Mouse (Mus musculus) right cerebral cortex, adult 2 months (tissue): Measurements from ENCODE around the gene Ddx1.

Source experiments
- DNase-seq, 2 experiments: peaks; one replicate each; pipeline ENCODE4 v3.0.0; 2021 to 2022; ENCODE audit warnings: low spot score in 2 of 2

Ddx1 gene

DNA sequence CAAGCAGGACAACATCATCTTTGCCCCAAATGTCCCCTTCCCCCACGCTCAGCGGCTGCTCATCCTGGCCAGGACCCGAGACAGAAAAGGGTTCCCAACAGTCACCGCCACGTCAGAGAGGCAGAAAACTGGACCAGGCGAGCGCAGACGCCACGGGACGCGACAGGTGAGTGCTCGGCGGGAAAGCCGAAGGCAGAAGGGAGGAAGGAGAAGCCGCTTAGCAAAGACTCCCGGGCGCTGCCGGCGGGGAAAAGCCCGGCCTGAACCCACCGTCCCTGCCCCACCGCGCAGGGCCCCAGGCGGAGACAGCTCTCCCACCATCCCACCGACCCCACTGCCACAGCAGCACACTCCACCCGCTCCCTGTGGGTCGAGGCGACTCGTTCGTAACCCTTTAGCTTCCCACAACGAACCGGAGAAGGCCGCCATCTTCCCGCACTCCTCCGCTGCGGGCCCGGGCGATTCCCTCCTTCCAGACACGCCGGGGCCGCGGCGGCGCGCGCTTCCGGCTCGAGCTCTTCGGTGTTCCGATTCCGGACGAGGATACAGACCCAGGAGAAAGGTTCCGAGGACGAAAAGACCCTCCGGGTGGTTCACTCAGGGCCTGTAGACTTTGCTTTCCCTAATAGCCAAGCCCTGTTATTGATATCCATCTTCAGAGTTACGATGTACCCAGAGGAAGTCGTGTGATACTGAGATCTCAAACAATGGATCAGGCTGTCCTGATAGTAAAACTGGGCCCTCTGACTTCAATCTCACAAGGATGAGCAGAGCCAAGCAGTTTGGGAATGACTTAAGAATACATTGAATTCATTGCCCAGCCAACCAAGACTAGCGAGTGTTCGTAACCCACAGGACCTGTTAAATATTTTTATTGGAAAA is at the start of gene Ddx1:
Gene Ddx1, minus strand, starts transcription at position 523 of the 882 bp plus-strand sequence.
- DNase-seq: peak; percentile 78 to 88

DNA sequence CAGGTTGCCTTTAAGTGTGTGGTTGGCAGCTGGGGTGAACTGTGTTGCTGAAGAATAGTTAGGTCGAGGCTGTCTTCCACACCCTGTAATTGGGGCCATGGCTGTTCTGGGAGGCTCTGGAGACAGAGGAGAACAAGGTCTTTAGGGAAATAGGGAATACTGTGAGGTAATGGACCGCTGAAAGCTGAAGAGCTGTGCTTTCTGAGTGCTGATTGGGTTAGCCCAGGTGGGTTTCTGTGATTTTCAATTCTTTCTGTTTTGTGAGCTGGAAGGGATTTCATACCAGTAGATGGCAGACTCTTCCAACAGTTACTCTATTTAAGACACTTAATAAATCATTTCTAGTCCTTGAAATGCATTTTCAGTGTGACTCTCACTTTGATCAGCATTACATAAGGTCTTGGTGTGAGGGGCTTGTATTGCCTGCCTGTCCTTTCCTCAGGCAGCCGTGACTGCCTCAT is 44.4 kb upstream of the Ddx1 start:
- no peak for DNase-seq

DNA sequence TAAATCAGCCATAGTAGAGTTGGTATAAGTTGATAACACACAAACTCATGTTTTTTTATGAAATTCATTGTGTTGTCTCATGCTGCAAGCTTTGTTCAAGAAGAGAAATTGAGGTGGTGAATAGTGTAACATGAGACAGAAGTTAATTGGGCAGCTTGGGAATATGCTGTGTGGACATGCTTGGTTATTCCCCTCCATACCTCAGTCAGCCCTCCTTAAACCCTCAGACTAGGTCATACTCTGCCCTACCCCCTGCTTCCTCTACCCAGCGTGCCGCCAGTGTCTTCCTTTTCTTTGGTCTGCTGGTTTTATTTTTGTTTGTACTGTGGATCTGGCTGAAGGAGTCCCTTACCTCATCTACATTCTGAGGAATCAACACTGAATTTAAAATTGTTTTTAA is 42.4 kb upstream of the Ddx1 start:
- no peak for DNase-seq

DNA sequence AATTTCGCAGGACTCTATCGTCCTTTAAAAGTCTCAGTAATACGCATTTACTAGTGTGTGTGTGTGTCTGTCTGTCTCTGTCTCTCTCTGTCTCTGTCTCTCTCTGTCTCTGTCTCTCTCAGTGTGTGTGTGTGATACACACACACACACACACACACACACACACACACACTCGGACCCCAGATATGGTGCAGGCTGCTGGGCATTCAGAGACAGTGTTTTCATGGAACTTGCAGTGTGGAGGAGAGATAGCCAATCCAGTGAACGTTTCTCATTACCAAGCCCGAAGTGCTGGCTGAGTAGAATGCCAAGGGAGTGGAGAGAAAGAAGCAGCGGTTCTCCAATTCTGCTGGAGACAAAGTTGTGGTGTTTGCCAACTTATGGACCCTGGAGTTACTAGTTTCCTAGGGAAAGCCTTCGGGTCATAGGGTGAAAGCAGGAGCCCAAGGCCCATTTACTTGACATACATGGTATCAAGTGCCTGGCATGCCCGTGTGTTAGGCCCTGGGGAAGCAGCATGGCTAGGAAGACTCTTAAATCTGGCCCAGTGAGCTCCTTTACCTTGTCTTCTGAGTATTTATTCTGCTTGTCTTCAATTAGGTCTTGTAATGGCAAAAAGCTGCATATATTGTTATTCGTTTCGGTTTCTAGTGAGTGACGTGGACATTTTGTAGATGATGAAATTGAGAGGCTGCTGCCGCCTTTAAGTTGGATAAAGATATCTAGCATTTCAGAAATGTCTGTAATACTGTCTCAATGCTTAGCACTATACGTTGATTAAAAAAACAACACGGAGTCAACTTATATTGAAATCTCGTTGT is 20.8 kb upstream of the Ddx1 start:
- DNase-seq: peak in 1 of 2 experiments; percentile 7

DNA sequence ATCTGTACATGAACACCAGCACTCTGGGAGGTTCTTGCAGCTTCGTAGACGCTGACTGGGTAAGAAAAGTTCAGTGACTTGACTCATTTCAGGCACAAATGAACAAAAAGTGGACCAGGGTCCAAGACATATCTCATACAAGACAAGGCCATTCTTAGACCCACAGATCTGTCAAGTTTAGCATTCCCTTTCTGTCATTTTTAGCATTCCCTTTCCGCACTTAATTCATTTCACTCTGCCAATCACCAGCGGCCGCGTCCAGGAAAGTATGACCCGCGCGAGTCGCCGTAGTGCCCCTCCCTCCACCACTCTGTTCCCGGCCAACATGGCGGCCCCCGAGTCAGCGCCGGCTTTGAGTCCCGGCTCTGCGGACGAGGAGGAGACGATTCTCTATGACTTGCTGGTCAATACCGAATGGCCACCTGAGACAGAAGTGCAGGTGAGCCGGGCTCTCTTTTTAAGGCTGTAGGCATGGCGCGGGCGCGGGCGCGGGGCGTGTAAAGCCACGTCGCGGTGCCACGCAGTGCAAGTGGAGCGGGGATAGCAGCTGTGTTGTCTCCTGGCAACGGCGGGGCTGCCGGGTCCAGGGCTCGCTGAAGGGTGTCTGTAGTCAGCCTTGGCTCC is 19.9 kb upstream of the Ddx1 start, which contains the start of gene Nbas:
Gene Nbas, plus strand, starts transcription at position 308 of the 624 bp plus-strand sequence.
- DNase-seq: peak; percentile 91 to 93

DNA sequence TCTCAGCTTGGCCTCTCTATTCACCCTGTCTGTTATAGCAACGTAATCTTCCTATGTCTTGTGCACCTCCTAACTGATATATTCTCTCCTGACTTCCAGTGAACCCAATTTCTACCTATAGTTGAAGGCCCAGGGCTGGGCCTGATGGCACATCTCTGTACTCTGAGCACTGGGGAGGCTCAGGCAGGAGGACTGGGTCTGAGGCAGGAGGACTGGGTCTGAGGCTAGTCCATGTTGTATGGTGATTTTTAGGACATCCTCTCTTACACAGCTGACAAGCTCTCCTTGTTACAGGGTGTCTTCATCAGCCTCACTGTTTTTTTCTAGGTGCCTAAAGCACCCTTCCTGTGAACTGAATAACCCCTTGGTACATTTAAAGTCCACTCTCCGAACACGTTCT is 19.4 kb upstream of the Ddx1 start:
- DNase-seq: no peak

DNA sequence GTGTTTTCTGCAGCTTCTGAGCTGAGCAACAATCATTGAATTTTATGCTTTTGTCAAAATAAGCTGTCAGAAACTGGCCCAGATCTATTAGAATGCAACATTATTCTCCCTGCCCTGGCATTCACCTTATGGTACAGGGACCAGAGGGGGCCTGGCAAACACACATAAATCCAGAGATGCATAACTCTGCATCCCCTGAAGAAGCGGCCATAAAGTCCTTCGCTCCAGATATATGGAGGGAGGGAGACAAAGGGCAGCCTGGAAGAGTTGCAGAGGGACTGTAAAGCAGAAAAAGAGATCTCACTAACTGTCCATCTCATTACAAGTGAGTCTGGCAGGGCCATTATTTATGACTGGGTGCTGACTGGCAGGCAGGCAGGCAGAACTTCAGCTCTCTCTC is 6.7 kb upstream of the Ddx1 start:
- no peak for DNase-seq

DNA sequence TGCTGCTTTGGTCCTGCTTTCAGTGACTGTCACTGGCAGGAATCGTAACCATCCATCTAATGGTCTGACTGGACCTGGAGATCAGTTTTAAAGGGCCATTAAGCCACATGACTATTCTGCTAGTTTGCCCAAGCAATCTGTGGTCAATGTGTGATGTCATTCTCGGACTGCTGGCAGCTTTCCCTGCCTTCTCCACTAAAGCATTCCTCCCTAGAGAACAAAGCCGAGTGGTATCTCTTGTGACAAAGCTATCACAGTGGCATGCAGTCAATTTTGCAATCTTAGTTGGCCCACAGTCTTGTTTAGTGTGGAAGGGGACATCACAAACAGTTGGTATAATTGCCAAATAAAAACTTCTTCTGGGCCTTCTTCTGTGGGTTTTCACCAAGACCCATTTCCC is 6.1 kb upstream of the Ddx1 start:
- DNase-seq: no peak

DNA sequence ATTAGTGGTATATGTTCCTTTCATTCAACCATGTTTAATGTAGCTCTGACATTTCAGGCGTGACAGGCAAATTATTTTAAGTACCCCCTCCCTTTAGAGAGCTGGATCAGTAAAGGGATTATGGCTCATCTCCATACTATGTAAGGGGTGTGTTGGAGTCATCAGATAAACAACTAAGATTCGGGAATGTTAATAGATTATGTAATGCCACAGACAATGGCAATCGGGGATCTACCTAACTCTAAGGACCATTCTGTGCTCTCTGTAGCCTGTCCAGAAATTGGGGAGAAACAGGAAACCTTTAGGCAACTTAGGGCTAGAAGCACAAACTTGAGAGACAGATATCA is 533 bp upstream of the Ddx1 start:
- DNase-seq: no peak

DNA sequence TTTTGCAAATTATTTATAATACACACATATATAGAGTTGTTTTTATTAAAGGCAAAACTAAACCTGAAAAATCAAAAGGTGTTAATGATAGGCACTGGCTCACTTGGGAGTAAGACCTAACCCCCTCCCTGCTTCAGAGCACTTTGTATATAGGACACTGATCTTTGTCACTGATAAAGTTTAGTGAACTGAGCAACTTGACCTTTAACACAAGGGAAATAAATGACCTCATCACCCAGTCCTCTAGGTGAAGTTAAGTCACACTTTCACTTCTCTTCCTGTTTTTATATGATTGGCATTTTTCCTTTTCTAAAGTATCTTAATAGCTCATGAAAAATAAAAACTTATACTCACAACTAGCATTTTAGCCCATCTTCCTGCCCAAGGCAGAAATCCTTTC is 6.6 kb downstream of the Ddx1 start:
- DNase-seq: no peak

DNA sequence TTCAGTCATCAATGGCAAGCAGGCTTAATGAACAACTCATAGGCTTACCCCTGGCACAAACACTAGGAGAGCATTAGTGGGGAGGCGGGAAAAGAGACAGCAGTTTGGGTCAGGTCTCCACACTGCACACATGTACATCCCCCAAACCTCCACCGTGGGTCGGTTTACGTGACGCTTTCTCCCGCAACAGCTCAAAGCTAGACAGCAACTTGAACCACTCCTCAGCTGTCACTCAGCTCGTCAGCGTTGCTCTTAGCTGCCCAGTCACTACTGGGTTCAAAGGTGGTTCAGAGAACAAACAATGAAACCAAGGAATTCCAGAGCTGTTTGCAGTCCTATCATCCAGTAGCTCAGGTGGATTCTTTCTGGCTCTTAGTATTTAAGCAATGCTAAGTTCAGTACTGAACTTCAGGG is 30.9 kb downstream of the Ddx1 start:
- no peak for DNase-seq

DNA sequence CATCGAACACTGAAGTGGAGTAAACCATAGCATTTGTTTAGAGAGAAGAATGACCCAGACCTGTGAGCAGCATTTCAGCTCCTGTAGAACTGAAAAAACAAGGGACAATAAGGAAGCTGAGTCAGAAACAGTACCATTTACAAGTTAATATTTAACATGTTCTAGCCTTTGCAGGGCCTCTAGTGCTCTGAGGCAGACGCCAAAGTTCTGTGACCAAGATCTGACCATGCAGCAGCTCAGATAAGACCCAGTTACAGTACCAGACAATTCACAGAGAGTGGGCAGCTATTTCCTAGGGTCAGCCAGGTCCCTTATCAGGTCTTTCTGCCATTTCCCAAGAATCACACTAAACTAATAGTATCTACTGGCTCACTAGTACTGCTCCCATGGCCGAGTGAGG is 31.4 kb downstream of the Ddx1 start:
- DNase-seq: no peak

DNA sequence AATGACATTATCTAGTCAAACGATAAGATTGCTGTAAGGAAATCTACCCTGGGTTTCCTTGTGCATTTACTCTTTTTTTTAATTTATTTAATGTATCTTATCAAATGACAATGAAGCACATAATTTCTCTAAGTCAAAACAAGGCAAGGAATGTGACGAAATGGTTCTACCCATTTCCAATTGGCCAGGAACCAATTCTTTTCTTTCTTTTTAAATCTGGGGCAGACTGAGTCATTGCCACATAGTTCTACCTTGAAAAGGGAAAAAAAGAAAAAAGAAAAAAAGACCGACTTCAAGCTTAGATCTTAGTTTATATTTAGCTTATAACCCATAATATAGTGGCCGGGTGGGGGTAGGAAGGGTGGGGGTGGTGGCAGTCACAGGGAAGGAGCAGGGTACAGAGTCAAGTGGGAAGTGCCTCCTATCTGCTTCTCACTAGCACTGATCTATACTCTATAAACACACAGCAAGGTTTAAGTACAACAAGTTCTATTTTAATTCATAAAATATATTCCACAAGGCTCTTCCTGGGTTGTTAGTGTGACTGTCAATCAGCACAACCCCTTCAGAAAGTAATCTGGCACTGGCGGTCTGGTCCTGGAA is 32.4 kb downstream of the Ddx1 start:
- no peak for DNase-seq

DNA sequence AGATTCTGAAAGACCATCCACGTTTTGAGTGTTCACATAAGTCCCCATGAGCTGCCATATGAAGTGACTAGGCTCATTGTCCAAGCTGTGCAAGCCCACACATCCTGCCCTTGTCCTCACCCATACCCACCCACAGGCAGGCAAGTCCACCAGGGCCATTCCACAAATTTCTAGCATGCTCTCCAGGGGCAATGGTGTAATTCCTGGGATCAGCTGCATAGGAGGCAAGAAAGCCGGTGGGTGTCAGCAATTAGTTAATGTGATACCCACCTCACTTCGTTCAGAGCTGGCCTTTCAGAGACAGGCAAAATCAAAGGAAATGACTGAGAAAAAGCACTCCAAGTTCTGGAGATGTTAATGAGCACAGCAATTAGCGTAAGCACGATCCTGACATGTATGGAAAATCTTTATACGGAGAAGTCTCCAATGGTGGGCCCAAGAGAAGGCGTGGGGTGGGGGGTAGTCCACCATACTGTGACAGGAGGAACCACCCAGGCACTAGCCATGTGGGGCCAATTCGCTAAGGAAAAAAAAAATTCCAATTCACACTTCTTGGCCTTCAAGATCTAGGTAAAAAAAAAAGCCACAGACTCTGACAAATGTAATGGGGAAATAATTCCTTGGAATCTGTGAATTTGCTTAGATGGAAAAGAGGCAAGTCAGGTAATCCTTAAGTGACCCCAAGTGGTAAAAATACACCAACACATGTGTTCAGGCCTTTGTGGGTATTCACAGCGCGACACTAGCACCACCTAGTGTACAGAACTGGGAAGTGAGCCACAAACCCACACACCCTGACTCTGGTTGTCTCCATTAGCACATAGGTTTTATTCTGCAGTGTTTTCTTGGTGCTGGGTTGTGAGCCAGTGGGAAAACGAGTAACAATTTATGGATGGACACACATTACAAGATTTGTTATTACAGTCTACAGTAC is 34.4 kb downstream of the Ddx1 start:
- peak; percentile 95 to 96 for DNase-seq

DNA sequence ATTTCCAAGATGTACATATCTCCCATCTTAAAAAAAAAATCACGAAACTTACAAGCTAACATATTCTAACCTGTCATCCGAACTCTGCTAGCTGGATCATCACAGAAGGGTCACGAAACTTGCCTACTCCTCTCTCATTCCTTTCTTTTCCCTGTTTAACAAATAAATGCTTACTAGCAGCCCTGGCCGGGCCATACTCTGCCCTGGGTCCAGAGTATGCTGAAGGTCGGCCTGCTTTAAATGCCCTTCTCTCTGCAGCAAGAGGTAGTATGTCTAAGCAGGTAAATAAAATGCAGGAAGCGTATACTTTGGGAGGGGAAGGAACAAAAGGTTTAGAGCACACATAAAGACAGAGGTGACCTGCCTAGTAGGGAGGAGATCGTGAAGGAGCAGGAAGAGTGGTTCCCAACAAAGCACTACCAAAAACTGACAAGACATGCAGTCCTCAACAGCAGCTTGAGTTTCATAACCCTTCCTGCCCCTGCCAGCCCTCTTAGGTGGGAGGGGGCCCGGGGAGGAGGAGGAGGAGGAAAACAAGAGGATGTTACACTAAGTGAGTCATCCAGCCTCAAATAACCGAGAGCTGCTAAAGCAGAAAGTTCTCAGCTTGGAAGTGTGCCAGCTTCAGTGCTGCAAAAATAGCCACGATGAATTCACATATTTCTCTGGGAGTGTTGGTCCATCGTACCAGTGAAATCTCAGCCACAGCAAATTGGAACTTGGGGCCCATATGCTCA is 37.1 kb downstream of the Ddx1 start:
- peak; percentile 87 to 90 for DNase-seq

DNA sequence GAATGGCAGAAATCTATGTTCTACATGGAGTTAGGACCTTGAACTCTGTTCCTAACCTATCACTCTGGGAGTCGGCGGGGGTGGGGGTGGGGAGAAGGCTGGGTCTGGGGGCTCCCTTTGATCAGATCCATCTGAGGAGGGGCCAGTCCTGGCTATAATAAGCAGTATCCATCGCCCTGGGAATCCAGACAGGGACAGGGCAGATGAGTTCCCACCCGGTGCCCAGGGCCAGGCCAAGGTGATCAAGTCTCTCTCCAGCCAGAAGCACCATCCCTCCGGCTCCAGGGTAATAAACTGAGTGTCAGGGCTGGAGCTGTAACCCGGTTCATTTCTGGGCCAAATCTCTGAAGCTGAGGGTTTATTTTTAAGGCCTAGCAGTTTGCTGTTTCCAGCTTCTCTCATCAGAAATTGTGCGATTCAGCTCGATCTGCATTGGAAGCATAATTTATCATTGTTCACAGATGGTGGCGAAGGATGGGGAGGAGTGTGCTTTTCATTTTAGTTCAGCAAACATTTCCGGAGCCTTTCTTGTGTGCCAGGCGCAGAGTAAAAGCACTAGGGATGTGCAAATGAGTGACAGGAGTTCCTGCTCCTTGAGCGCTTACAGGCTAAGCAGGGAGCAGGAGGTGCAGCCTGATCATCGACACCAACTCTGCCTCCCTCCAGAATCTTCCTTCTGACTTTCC is 39.2 kb downstream of the Ddx1 start:
- peak; percentile 70 to 71 for DNase-seq

DNA sequence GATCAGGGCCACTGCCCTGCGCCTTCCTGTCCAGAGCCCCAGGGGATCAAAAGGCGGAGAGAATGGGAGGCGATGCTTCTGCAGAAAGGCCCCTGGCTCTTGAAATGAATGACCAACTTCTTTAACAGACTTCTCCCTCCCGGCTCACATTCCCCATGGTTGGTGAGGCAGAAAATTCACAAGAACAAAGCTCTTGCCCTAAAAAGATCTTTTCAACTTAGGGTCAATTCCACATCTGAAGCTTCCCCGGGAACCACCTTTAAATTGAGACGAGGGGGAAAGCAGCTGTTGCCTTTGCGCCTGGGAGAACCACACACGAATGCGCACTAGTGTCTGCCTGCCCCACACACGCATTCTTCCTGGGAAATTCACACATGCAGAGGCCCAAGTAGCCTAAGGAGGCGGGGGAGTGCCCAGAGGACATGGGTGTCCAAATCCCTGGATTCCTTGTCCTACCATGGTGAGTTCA is 40.0 kb downstream of the Ddx1 start:
- no peak for DNase-seq

DNA sequence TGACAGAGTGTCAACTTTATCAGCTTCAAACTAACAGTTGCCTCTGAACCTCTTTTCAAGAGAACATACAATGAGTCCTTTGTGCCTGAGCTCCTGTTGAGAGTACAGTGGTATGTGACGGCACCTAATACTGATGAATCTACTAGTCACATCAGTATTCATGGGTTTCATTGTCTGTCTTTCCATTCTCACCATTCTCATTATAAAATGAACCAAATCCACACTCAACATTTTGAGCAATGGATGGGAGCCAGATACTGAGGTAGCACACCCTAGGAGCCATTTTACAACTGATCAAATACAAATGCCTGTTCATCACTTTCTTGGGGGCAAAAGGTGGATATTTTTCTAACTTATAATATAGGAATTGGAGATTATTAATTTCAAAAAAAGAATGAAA is 40.5 kb downstream of the Ddx1 start:
- no peak for DNase-seq

DNA sequence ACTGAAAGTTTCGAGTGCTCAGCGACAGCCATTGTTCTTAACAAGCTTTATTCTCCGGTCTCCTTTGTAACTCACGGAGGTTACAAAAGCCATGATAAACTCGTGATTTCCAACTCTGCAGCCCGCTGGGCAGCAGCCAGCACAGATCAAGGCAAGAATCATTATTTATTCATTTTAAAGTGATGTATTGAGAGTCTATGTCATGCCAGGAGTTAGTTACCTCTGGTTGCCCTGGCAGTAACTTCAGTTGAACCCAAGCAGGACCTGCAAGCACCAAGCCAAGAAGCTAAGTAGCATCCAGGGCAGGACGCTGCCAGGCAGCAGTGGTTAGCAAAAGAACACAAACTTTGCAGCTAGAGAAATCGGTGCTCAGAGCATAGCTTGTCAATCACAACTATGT is 41.9 kb downstream of the Ddx1 start:
- no peak for DNase-seq
